8 mouse cellular contexts compared by ENCODE assay signal in the genomic region with DNA sequence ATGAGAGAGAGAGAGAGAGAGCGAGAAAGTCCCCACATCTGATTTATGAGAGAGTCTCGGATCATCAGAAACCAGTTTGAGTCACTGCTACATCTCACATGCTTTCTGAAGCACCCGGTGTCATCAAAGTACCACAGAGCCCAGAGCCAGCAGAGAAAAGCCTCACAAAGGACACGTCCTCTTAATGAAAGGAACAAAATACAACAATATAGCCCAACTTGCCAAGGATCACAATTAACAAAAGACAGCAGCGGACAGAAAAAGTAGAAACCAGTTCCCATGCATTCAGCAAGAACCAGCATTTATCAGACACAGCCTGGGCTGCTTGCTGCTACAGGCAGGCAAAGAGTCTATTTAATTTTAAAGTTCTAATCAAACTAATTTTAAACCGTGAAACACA.
DNase-seq lines count a peak whose midpoint lies in the region; ATAC-seq and TF ChIP-seq lines count a peak whose summit lies in the region.

No protein-coding gene starts in this region.

- H3K27me3 ChIP-seq in forebrain, embryonic 10.5 days (ENCODE audit: poor library complexity, severe bottlenecking), result peaks cover 22% of the 10 kb centered on the region
- no peaks in the 10 kb centered on the region for H3K27me3 ChIP-seq in forebrain, embryonic 11.5 days (ENCODE audit: control insufficient read depth, insufficient read depth, low read length)
- no peaks in the 10 kb centered on the region for H3K27me3 ChIP-seq in MEL (ENCODE audit: control insufficient read depth in 1 of 2, insufficient read depth in 2 of 2, low read length in 2 of 2)
- H3K27me3 ChIP-seq in forebrain, embryonic 15.5 days, result no peaks in the 10 kb centered on the region
- no peaks in the 10 kb centered on the region for H3K27me3 ChIP-seq in liver, embryonic 14.5 days (ENCODE audit: control insufficient read depth, insufficient read depth, low read length)

- peak; percentile 14 for DNase-seq in forebrain, embryonic 10.5 days (ENCODE audit: extremely low spot score, low spot score)
- DNase-seq in forebrain, embryonic 11.5 days (ENCODE audit: low spot score), result no peak
- DNase-seq in MEL (ENCODE audit: low read depth, low spot score), result no peak
- DNase-seq in liver, embryonic 14.5 days (ENCODE audit: low read depth in 3 of 3, low spot score in 3 of 3), result no peak
- DNase-seq in adrenal gland, adult 2 months, result no peak
- no peak for DNase-seq in layer of hippocampus, adult 9-10 months (ENCODE audit: low spot score)
- no peak for DNase-seq in layer of hippocampus, postnatal 25 days (ENCODE audit: extremely low spot score in 1 of 2, low spot score in 1 of 2)

- no peak for ATAC-seq in forebrain, embryonic 11.5 days (replicated peaks; ENCODE audit: low FRiP score)
- no peak for ATAC-seq in forebrain, embryonic 15.5 days (replicated peaks)
- no peak for ATAC-seq in liver, embryonic 14.5 days (ENCODE audit: insufficient read depth)

- no peak overlapping the region for H3K27ac ChIP-seq in forebrain, embryonic 10.5 days
- H3K27ac ChIP-seq in forebrain, embryonic 11.5 days (ENCODE audit: low read depth, low read length), result no peak overlapping the region
- no peak overlapping the region for H3K27ac ChIP-seq in MEL (ENCODE audit: control insufficient read depth, low read depth, low read length)
- H3K27ac ChIP-seq in forebrain, embryonic 15.5 days (replicated peaks), result 0 out of 2 replicates have a peak overlapping the region, but pooled peaks have one; percentile 25
- peak overlapping the region; percentile 93 for H3K27ac ChIP-seq in liver, embryonic 14.5 days

- no peak overlapping the region for H3K4me3 ChIP-seq in forebrain, embryonic 10.5 days
- no peak overlapping the region for H3K4me3 ChIP-seq in forebrain, embryonic 11.5 days (ENCODE audit: low read depth, low read length)
- no peak overlapping the region for H3K4me3 ChIP-seq in MEL (ENCODE audit: control insufficient read depth in 1 of 2, insufficient read depth in 1 of 2, low read depth in 2 of 2, low read length in 2 of 2)
- H3K4me3 ChIP-seq in forebrain, embryonic 15.5 days, result peak overlapping the region; percentile 68
- peak overlapping the region; percentile 84 to 85 for H3K4me3 ChIP-seq in liver, embryonic 14.5 days (ENCODE audit: insufficient read depth in 1 of 2, low read depth in 2 of 2, low read length in 2 of 2)

- TF ChIP-seq POLR2A in MEL (IDR thresholded peaks at IDR 0.05; ENCODE audit: control insufficient read depth in 1 of 2, insufficient read depth in 1 of 2, low read depth in 1 of 2, low read length in 2 of 2, poor library complexity in 1 of 2), result no peak

- H3K79me2 ChIP-seq in MEL (ENCODE audit: control insufficient read depth, insufficient read depth, low read length, poor library complexity), result no peaks in the 10 kb centered on the region

- H3K4me2 ChIP-seq in forebrain, embryonic 11.5 days (ENCODE audit: low read depth, low read length, severe bottlenecking), result no peak overlapping the region
- peak overlapping the region; percentile 98 for H3K4me2 ChIP-seq in forebrain, embryonic 15.5 days (replicated peaks)
- peak overlapping the region; percentile 92 for H3K4me2 ChIP-seq in liver, embryonic 14.5 days (ENCODE audit: low read depth)

- TF ChIP-seq CTCF in MEL (IDR thresholded peaks at IDR 0.05 in 2 of 3, conservative IDR thresholded peaks at IDR 0.05 in 1 of 3; ENCODE audit: control insufficient read depth in 1 of 3, insufficient read depth in 1 of 3, low read depth in 2 of 3, low read length in 3 of 3, poor library complexity in 1 of 3, severe bottlenecking in 1 of 3), result no peak
- TF ChIP-seq CTCF in liver, embryonic 14.5 days (IDR thresholded peaks at IDR 0.05; ENCODE audit: low read depth), result no peak

- no peak for TF ChIP-seq EP300 in MEL (IDR thresholded peaks at IDR 0.05; ENCODE audit: low read depth in 1 of 2, low read length in 2 of 2)
- no peak for TF ChIP-seq EP300 in liver, embryonic 14.5 days (IDR thresholded peaks at IDR 0.05; ENCODE audit: low read depth)

- peaks cover 21% of the 10 kb centered on the region for H3K36me3 ChIP-seq in forebrain, embryonic 10.5 days (replicated peaks)
- H3K36me3 ChIP-seq in forebrain, embryonic 11.5 days (ENCODE audit: control insufficient read depth, insufficient read depth, low read length), result no peaks in the 10 kb centered on the region
- H3K36me3 ChIP-seq in MEL (ENCODE audit: control insufficient read depth in 1 of 2, insufficient read depth in 2 of 2, low read length in 2 of 2), result peaks cover 8 to 22% of the 10 kb centered on the region in 2 experiments
- peaks cover 16% of the 10 kb centered on the region for H3K36me3 ChIP-seq in forebrain, embryonic 15.5 days
- peaks cover 33% of the 10 kb centered on the region for H3K36me3 ChIP-seq in liver, embryonic 14.5 days (replicated peaks; ENCODE audit: control insufficient read depth, insufficient read depth, low read depth)

- peaks cover 54% of the 10 kb centered on the region for H3K4me1 ChIP-seq in forebrain, embryonic 10.5 days
- H3K4me1 ChIP-seq in forebrain, embryonic 11.5 days (replicated peaks; ENCODE audit: control insufficient read depth, insufficient read depth, low read length), result peaks cover 7% of the 10 kb centered on the region; the same call in 1 of the 2 replicates
- H3K4me1 ChIP-seq in MEL (ENCODE audit: control insufficient read depth in 1 of 2, insufficient read depth in 2 of 2, low read length in 2 of 2), result peaks cover 9 to 11% of the 10 kb centered on the region in 2 experiments
- H3K4me1 ChIP-seq in forebrain, embryonic 15.5 days, result peaks cover 52% of the 10 kb centered on the region
- H3K4me1 ChIP-seq in liver, embryonic 14.5 days (replicated peaks; ENCODE audit: control insufficient read depth in 2 of 2, insufficient read depth in 2 of 2, low read length in 1 of 2), result peaks cover 28 to 38% of the 10 kb centered on the region in 2 experiments

- H3K9me3 ChIP-seq in forebrain, embryonic 10.5 days, result no peaks in the 10 kb centered on the region
- no peaks in the 10 kb centered on the region for H3K9me3 ChIP-seq in forebrain, embryonic 11.5 days (ENCODE audit: control insufficient read depth, low read length)
- H3K9me3 ChIP-seq in MEL (replicated peaks; ENCODE audit: insufficient read depth, low read length), result no peaks in the 10 kb centered on the region
- H3K9me3 ChIP-seq in forebrain, embryonic 15.5 days, result no peaks in the 10 kb centered on the region
- H3K9me3 ChIP-seq in liver, embryonic 14.5 days (ENCODE audit: control insufficient read depth, low read length), result no peaks in the 10 kb centered on the region

- TF ChIP-seq RAD21 in MEL (IDR thresholded peaks at IDR 0.05; ENCODE audit: low read depth, low read length), result no peak

- H3K9ac ChIP-seq in forebrain, embryonic 11.5 days (ENCODE audit: low read length), result no peak overlapping the region
- H3K9ac ChIP-seq in MEL (ENCODE audit: control insufficient read depth, low read depth, low read length, poor library complexity, severe bottlenecking), result no peak overlapping the region
- H3K9ac ChIP-seq in forebrain, embryonic 15.5 days (replicated peaks), result peak overlapping the region; percentile 30
- H3K9ac ChIP-seq in liver, embryonic 14.5 days (replicated peaks), result peak overlapping the region; percentile 93

- WGBS in forebrain, embryonic 10.5 days, result 51% methylated on average over 6 of the region's 6 CpGs
- 36% methylated on average over 6 of the region's 6 CpGs for whole genome bisulfite sequencing in forebrain, embryonic 11.5 days
- 18% methylated on average over 6 of the region's 6 CpGs for WGBS in forebrain, embryonic 15.5 days
- WGBS in liver, embryonic 14.5 days (ENCODE audit: insufficient replicate concordance), result 63% methylated on average over 6 of the region's 6 CpGs

TF ChIP-seq in MEL, 35 proteins besides CTCF, POLR2A, EP300 and RAD21:
- no peak for TF ChIP-seq USF1 (IDR thresholded peaks at IDR 0.05; ENCODE audit: low read depth, low read length)
- TF ChIP-seq SIN3A (IDR thresholded peaks at IDR 0.05; ENCODE audit: low read length), result 0 out of 2 replicates have a peak, but pooled peaks have one; percentile 23
TF ChIP-seq in MEL: peak in this region for 1.

Comparison
In these comparisons a context has a peak if more than half of its experiments do, and no peak if none do; other contexts are left out.
1. H3K27ac ChIP-seq: peak in forebrain, embryonic 15.5 days (single experiment) and liver, embryonic 14.5 days (single experiment); none in forebrain, embryonic 10.5 days (single experiment), forebrain, embryonic 11.5 days (single experiment) and MEL (single experiment).
2. H3K4me3 ChIP-seq: peak in forebrain, embryonic 15.5 days (single experiment) and liver, embryonic 14.5 days (2 of 2); none in forebrain, embryonic 10.5 days (single experiment), forebrain, embryonic 11.5 days (single experiment) and MEL (0 of 2).
3. H3K9ac ChIP-seq: peak in forebrain, embryonic 15.5 days (single experiment) and liver, embryonic 14.5 days (single experiment); none in forebrain, embryonic 11.5 days (single experiment) and MEL (single experiment).